27 mouse cellular contexts compared by ENCODE assay signal in the genomic region with DNA sequence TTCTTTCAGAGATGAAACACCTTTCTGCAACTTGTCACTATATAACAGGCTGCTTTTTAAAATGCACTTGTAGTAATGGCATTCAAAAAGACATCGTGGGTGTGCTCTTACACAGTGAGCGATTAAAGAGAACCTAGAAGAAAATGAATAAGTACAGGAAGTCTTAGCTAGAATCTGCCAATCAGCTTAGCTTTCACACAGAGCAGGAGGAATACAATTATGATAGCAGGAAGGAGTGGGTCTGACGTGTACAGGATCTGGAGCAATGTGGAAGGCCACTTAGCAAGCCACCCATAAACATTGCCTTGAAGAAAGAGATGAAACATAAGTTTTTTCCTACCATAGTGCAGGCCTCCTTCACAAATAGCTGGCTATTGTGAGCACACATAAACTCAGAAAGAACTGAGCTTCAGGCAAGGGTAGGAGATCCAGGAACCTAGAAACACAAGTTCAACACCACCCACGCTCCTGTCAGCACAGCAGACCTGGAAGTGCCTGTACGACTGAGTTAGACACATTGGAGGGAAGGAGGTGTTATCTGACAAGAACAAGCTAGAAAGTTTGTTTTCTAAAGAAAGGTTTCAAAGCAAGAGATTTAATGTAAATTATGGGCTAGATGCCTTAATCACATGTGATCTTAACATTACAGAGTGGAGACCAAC. TPM values are rescaled to one million over a fixed set of nuclear protein-coding genes. Genes with fewer than 3 reads are reported as not detected.
A peak's percentile ranks its signal among the peaks of the same experiment; 100 is the strongest.
DNase-seq lines count a peak whose midpoint lies in the region; ATAC-seq and TF ChIP-seq lines count a peak whose summit lies in the region.
"Had no signal": no experiment of that assay in that cellular context is flagged by ENCODE, and none has a peak within 500 bp of the region (broad histone marks: within the 10 kb centered on the region; RNA-seq: fewer than 3 reads in every experiment).

No protein-coding gene starts in this region.

- intact Hi-C loops in left cerebral cortex, postnatal 4 days (cut with DNase I): no loop called here

- H3K4me3 ChIP-seq in forebrain, postnatal 0 days (ENCODE audit: low read depth, low read length): no peak overlapping the region
- no peak overlapping the region for H3K4me3 ChIP-seq in forebrain, embryonic 14.5 days (ENCODE audit: low read depth, low read length)
- H3K4me3 ChIP-seq: forebrain, embryonic 10.5 days; forebrain, embryonic 13.5 days; heart, embryonic 12.5 days; heart, embryonic 15.5 days had no signal

- H3K9me3 ChIP-seq in forebrain, postnatal 0 days (ENCODE audit: low read length): no peaks in the 10 kb centered on the region
- no peaks in the 10 kb centered on the region for H3K9me3 ChIP-seq in forebrain, embryonic 14.5 days (replicated peaks; ENCODE audit: control insufficient read depth, low read length)
- H3K9me3 ChIP-seq: forebrain, embryonic 13.5 days; heart, embryonic 12.5 days; heart, embryonic 15.5 days had no signal

- peaks cover 56% of the 10 kb centered on the region for H3K36me3 ChIP-seq in forebrain, postnatal 0 days (ENCODE audit: insufficient read depth)
- peaks cover 60% of the 10 kb centered on the region for H3K36me3 ChIP-seq in forebrain, embryonic 14.5 days (ENCODE audit: control insufficient read depth, insufficient read depth, low read length)
- H3K36me3 ChIP-seq: heart, embryonic 15.5 days had no signal

- H3K4me1 ChIP-seq in forebrain, postnatal 0 days (ENCODE audit: insufficient read depth): no peaks in the 10 kb centered on the region
- no peaks in the 10 kb centered on the region for H3K4me1 ChIP-seq in forebrain, embryonic 14.5 days (ENCODE audit: control insufficient read depth, insufficient read depth, low read length)
- H3K4me1 ChIP-seq: forebrain, embryonic 10.5 days; heart, embryonic 12.5 days; heart, embryonic 15.5 days had no signal

- no peak for DNase-seq in forebrain, postnatal 0 days
- no peak for DNase-seq in forebrain, embryonic 14.5 days (ENCODE audit: low spot score)
- DNase-seq in left cerebral cortex, adult 11 months (ENCODE audit: low spot score): peak; percentile 42
- no peak for DNase-seq in left cerebral cortex, postnatal 4 days
- peak; percentile 66 for DNase-seq in right cerebral cortex, adult 18-20 months
- no peak for DNase-seq in right cerebral cortex, adult 2 months (ENCODE audit: low spot score in 2 of 2)
- DNase-seq in embryo, embryonic 9.5 days (ENCODE audit: extremely low spot score): no peak
- DNase-seq: adrenal gland, adult 2 months; adrenal gland, postnatal 14 days; B cell, adult 2 months; cerebellum, adult 11-12 months; cerebellum, adult 8-10 months; embryo, embryonic 11 days; gastrocnemius, postnatal 25 days; heart, adult 18-20 months; heart, postnatal 10 days; heart, postnatal 4 days had no signal

- H3K4me2 ChIP-seq in forebrain, postnatal 0 days (ENCODE audit: low read depth): no peak overlapping the region
- H3K4me2 ChIP-seq in forebrain, embryonic 14.5 days (ENCODE audit: low read length): no peak overlapping the region
- H3K4me2 ChIP-seq: forebrain, embryonic 13.5 days; heart, embryonic 12.5 days; heart, embryonic 15.5 days; hindbrain, embryonic 14.5 days had no signal

- H3K27me3 ChIP-seq in forebrain, postnatal 0 days (ENCODE audit: insufficient read depth, low read length): no peaks in the 10 kb centered on the region
- H3K27me3 ChIP-seq in forebrain, embryonic 14.5 days (replicated peaks; ENCODE audit: control insufficient read depth, insufficient read depth, low read length): no peaks in the 10 kb centered on the region
- H3K27me3 ChIP-seq: forebrain, embryonic 13.5 days; heart, embryonic 12.5 days; heart, embryonic 15.5 days had no signal

- H3K9ac ChIP-seq in forebrain, postnatal 0 days: no peak overlapping the region
- H3K9ac ChIP-seq in forebrain, embryonic 14.5 days (ENCODE audit: low read length): no peak overlapping the region
- H3K9ac ChIP-seq: forebrain, embryonic 13.5 days; heart, embryonic 12.5 days; heart, embryonic 15.5 days; hindbrain, embryonic 14.5 days had no signal

- H3K27ac ChIP-seq in forebrain, postnatal 0 days (ENCODE audit: low read depth, low read length): no peak overlapping the region
- H3K27ac ChIP-seq in forebrain, embryonic 14.5 days (ENCODE audit: low read depth, low read length): no peak overlapping the region
- H3K27ac ChIP-seq: forebrain, embryonic 10.5 days; forebrain, embryonic 13.5 days; heart, embryonic 15.5 days; hindbrain, embryonic 14.5 days; hindbrain, postnatal 0 days had no signal

- TF ChIP-seq CTCF in forebrain, postnatal 0 days (IDR thresholded peaks at IDR 0.05; ENCODE audit: low read depth): no peak

- peak; percentile 74 for ATAC-seq in forebrain, postnatal 0 days
- no peak for ATAC-seq in forebrain, embryonic 14.5 days
- ATAC-seq: forebrain, embryonic 13.5 days; hindbrain, postnatal 0 days; intestine, postnatal 0 days had no signal

- 76% methylated on average over 5 of the region's 5 CpGs for WGBS in forebrain, postnatal 0 days
- 82% methylated on average over 5 of the region's 5 CpGs for WGBS in forebrain, embryonic 14.5 days

RNA-seq across cellular contexts. Expression of gene Tagln3, which starts 9.8 kb away (rescaled TPM):
- 225 and 289 TPM in 2 replicates for total RNA-seq in forebrain, postnatal 0 days (2014; rRNA removed)
- 328 and 399 TPM in 2 replicates for polyA plus RNA-seq in forebrain, postnatal 0 days (2015; fragmentation: Nextera tagmentation; extraction: Ambion mirVana)
- polyA plus RNA-seq in forebrain, embryonic 14.5 days (2014; fragmentation: Nextera tagmentation; extraction: Ambion mirVana): 538 and 598 TPM in 2 replicates
- total RNA-seq in left cerebral cortex, postnatal 4 days (2021): 100 to 1,000 TPM; 181 to 201 TPM
- total RNA-seq: MEL had no signal

RNA-seq across cellular contexts. Expression of gene Tmprss7, which starts 21.2 kb away (rescaled TPM):
- 0.85 and 1.3 TPM in 2 replicates for total RNA-seq in forebrain, postnatal 0 days (2014; rRNA removed)
- polyA plus RNA-seq in forebrain, postnatal 0 days (2015; fragmentation: Nextera tagmentation; extraction: Ambion mirVana): 0.43 and 0.69 TPM in 2 replicates
- polyA plus RNA-seq in forebrain, embryonic 14.5 days (2014; fragmentation: Nextera tagmentation; extraction: Ambion mirVana): 0.41 and 0.73 TPM in 2 replicates
- total RNA-seq in left cerebral cortex, postnatal 4 days (2021): 1 to 10 TPM; 3.5 to 3.7 TPM
- total RNA-seq: gastrocnemius, adult 8-10 months; gastrocnemius, postnatal 25 days; heart, adult 18-20 months; heart, postnatal 10 days; heart, postnatal 4 days had no signal
- polyA plus RNA-seq: embryonic facial prominence, embryonic 14.5 days; heart, embryonic 12.5 days; heart, embryonic 15.5 days had no signal

RNA-seq across cellular contexts. Expression of gene Abhd10, which starts 28.1 kb away (rescaled TPM):
- 22.9 and 27.4 TPM in 2 replicates for total RNA-seq in forebrain, postnatal 0 days (2014; rRNA removed)
- polyA plus RNA-seq in forebrain, postnatal 0 days (2015; fragmentation: Nextera tagmentation; extraction: Ambion mirVana): 24.7 and 33.4 TPM in 2 replicates
- 38.4 and 41.2 TPM in 2 replicates for polyA plus RNA-seq in forebrain, embryonic 14.5 days (2014; fragmentation: Nextera tagmentation; extraction: Ambion mirVana)
- total RNA-seq in left cerebral cortex, postnatal 4 days (2021): 10 to 100 TPM; 19.8 to 24.8 TPM

Comparison
In these comparisons a context has a peak if more than half of its experiments do, and no peak if none do; other contexts are left out.
1. DNase-seq: peak in left cerebral cortex, adult 11 months (single experiment) and right cerebral cortex, adult 18-20 months (single experiment); none in forebrain, postnatal 0 days (single experiment), forebrain, embryonic 14.5 days (single experiment), left cerebral cortex, postnatal 4 days (single experiment), right cerebral cortex, adult 2 months (0 of 2) and embryo, embryonic 9.5 days (single experiment).